Mouse (Mus musculus) mouse embryonic stem cell (cell line): ENCODE measurements around the gene Prdm2.

Experiments
- in situ Hi-C, 2 experiments: fragments of 300-500 bp; cut with MboI; formaldehyde crosslinking; loops; 1 replicate in 1 of 2; 3 replicates in 1 of 2; pipeline ENCODE4 v1.14.3; 2019 to 2020; ENCODE audit warnings: low sequenced_read_pairs in 2 of 2, low pct_unique_long_range_greater_than_20kb in 1 of 2, mixed read lengths in 1 of 2; ENCODE audit not compliant: unreplicated experiment in 1 of 2

The Prdm2 gene

DNA sequence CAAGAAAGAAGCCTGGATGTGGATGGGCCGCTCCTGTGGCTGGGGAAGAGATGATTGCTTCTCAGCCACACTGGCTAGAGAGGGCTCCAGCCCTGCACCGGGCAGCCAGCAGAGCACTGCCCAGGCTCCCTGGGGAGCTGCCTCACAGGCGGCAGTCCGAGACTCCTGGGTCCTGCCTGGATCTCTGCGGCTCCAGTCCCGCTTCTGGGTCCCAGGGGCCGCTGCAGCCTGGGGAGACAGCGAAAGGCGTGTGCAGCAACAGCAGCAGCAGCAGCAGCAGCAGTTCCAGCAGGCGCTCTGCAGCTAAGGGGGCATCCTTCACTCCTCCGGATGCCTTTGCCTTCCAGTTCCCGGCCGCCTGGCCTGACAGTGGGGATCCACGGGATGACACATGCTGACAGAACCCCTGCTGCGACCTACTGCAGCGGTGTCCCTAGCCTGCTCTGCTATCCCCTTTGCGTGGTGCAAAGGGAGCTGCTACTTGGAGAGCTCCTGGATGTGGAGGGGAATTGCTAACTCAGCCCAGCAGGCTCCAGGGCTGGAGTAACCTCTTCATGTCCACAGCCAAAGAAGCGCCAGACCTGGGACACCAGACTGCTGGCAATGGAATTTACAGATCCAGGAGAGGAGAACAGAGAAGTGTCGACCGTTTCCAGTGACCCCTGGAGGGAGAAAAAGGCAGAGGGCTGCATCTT lies 138.6 kb downstream of the Prdm2 start:
- in situ Hi-C loops = no loop called here

DNA sequence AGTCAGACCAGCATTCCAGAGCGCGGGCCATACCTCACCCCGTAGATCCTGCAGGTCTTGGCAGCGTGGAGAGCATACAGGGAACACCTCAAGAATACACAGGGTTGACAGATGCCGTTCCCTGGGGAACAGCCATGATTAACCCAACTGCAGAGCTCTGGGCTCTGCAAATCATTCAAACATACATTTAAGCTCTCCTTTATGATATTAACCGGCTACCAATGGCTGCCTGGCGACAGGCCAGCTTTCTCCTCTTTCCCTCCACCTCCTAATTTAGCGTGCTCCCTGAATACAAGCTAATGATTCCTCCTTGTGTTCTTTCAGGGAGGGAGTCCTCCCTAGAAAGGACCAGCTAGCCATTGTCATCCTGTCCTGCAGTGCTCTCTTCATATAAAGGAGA lies 141.0 kb downstream of the Prdm2 start:
- in situ Hi-C loops = no loop called here

DNA sequence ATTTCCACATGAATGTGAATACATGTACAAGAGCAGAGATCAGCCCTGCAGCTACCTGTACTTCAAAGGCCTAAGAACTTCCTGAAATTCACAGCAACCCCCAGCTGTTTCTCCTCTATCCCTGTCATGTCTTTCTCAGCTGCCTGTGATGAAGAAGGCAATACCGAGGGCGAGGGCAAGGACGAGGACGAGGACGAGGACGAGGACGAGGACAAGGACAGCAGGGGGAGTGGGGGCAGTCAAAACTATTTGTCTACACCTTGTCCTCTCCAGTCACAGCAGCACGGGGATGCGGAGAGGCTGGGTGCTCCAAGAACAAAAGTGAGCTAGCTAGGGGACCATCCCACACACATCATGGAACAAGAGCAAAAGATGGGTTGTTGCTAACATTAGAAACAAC lies 145.8 kb downstream of the Prdm2 start:
- in situ Hi-C loops = no loop called here

DNA sequence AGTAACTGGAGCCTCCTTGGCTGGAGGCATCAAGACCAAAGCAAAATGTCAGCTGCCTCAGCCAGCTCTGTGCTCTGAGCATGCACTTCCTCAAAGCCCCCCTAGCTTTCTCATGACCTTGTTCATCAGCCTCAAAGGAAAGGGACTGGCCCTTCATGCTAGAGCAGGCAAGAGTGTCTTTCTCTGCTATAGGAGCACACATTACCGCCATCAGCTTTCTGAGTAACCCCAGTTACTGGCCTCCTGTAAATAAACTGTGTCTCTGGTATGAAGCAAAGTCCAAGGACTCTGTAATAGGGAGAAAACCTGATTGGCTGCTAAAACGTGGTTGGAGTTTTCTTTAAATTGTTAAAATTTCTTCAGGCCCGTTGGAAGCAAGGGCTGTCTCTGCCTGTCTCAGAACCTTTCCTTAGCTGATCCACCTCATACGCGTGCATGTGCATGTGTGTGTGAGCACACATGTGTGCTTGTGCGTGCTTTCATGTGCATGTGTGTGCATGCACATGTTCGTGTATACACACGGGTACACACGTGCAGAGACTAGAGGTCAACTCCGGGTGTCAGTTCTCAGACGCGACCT lies 153.9 kb downstream of the Prdm2 start:
- in situ Hi-C loops = no loop called here
